Mouse (Mus musculus): ENCODE data around the gene Lrrc75b. TPM values are rescaled to one million over a fixed set of nuclear protein-coding genes. Genes with fewer than 3 reads are reported as not detected.

The Lrrc75b gene
- polyA plus RNA-seq (2015; fragmentation: Nextera tagmentation; extraction: Ambion mirVana): 0.52 and 0.84 TPM in 2 replicates

- no peak within 1 kb of the TSS; the same call in 1 of the 2 replicates for H3K9ac ChIP-seq (replicated peaks; ENCODE audit: low read depth)
- peak; percentile 52 for DNase-seq (ENCODE audit: low spot score)
- H3K4me2 ChIP-seq (replicated peaks; ENCODE audit: low read depth, low read length): peak within 1 kb of the TSS; percentile 81
- no peak within 1 kb of the TSS for H3K27ac ChIP-seq (ENCODE audit: low read length)
- peaks cover 19% of the 10 kb centered on the region for H3K27me3 ChIP-seq (replicated peaks; ENCODE audit: insufficient read depth, low read length)
- peak within 1 kb of the TSS; percentile 47 for H3K4me3 ChIP-seq (ENCODE audit: low read depth, low read length)
- H3K36me3 ChIP-seq (ENCODE audit: insufficient read depth, low read length): no peaks in the 10 kb centered on the region
- ATAC-seq: peak; percentile 56
- H3K4me1 ChIP-seq (ENCODE audit: insufficient read depth, low read depth, low read length): peaks cover 5% of the 10 kb centered on the region; the same call in 1 of the 2 replicates
- WGBS: under 1% methylated on average over 65 of the region's 75 CpGs
- H3K9me3 ChIP-seq (ENCODE audit: low read length): no peaks in the 10 kb centered on the region
- TF ChIP-seq EP300 (IDR thresholded peaks at IDR 0.05) (no peak), CTCF (IDR thresholded peaks at IDR 0.05) (no peak)
Measured at GRCm38 (mm10) chr10:75559676-75560548, at the start of gene Lrrc75b. Lrrc75b (minus strand) TSS chr10:75560330.

- Histone ChIP-seq H3K4me2 (replicated peaks; ENCODE audit: low read depth, low read length) (no peak overlapping the region), H3K27me3 (replicated peaks; ENCODE audit: insufficient read depth, low read length) (no peaks in the 10 kb centered on the region), H3K9ac (replicated peaks; ENCODE audit: low read depth) (no peak overlapping the region), H3K4me3 (ENCODE audit: low read depth, low read length) (no peak overlapping the region), H3K4me1 (ENCODE audit: insufficient read depth, low read depth, low read length) (no peaks in the 10 kb centered on the region), H3K36me3 (ENCODE audit: insufficient read depth, low read length) (no peaks in the 10 kb centered on the region), H3K27ac (ENCODE audit: low read length) (no peak overlapping the region), H3K9me3 (ENCODE audit: low read length) (no peaks in the 10 kb centered on the region)
- TF ChIP-seq CTCF (IDR thresholded peaks at IDR 0.05) (no peak), EP300 (IDR thresholded peaks at IDR 0.05) (no peak)
- no peak for DNase-seq (ENCODE audit: low spot score)
- WGBS: 89% methylated on average over 11 of the region's 11 CpGs
- ATAC-seq: no peak
Measured at GRCm38 (mm10) chr10:75608975-75609374, 48.8 kb upstream of the Lrrc75b start.

GRCm38 (mm10) chr10:75607253-75607652, 47.1 kb upstream of the Lrrc75b start:
- H3K4me1 ChIP-seq (ENCODE audit: insufficient read depth, low read depth, low read length): no peaks in the 10 kb centered on the region
- no peak overlapping the region for H3K4me2 ChIP-seq (replicated peaks; ENCODE audit: low read depth, low read length)
- no peak for ATAC-seq
- WGBS: 82% methylated on average over 4 of the region's 4 CpGs
- H3K9me3 ChIP-seq (ENCODE audit: low read length): no peaks in the 10 kb centered on the region
- no peak for DNase-seq (ENCODE audit: low spot score)
- H3K4me3 ChIP-seq (ENCODE audit: low read depth, low read length): no peak overlapping the region
- H3K27me3 ChIP-seq (replicated peaks; ENCODE audit: insufficient read depth, low read length): no peaks in the 10 kb centered on the region
- no peaks in the 10 kb centered on the region for H3K36me3 ChIP-seq (ENCODE audit: insufficient read depth, low read length)
- no peak overlapping the region for H3K9ac ChIP-seq (replicated peaks; ENCODE audit: low read depth)
- no peak overlapping the region for H3K27ac ChIP-seq (ENCODE audit: low read length)
- TF ChIP-seq EP300 (IDR thresholded peaks at IDR 0.05): no peak
- no peak for TF ChIP-seq CTCF (IDR thresholded peaks at IDR 0.05)

GRCm38 (mm10) chr10:75605162-75605846, 45.2 kb upstream of the Lrrc75b start:
- H3K9ac ChIP-seq (replicated peaks; ENCODE audit: low read depth): no peak overlapping the region
- no peaks in the 10 kb centered on the region for H3K36me3 ChIP-seq (ENCODE audit: insufficient read depth, low read length)
- no peak overlapping the region for H3K4me2 ChIP-seq (replicated peaks; ENCODE audit: low read depth, low read length)
- ATAC-seq (peak; percentile 78), DNase-seq (ENCODE audit: low spot score) (peak; percentile 52)
- 28% methylated on average over 11 of the region's 11 CpGs for WGBS
- no peak overlapping the region for H3K4me3 ChIP-seq (ENCODE audit: low read depth, low read length)
- no peaks in the 10 kb centered on the region for H3K4me1 ChIP-seq (ENCODE audit: insufficient read depth, low read depth, low read length)
- H3K27me3 ChIP-seq (replicated peaks; ENCODE audit: insufficient read depth, low read length): no peaks in the 10 kb centered on the region
- TF ChIP-seq EP300 (IDR thresholded peaks at IDR 0.05) (no peak), CTCF (IDR thresholded peaks at IDR 0.05) (peak; percentile 50)
- H3K9me3 ChIP-seq (ENCODE audit: low read length): no peaks in the 10 kb centered on the region
- no peak overlapping the region for H3K27ac ChIP-seq (ENCODE audit: low read length)

GRCm38 (mm10) chr10:75600189-75600730, 40.1 kb upstream of the Lrrc75b start:
- Histone ChIP-seq H3K36me3 (ENCODE audit: insufficient read depth, low read length) (no peaks in the 10 kb centered on the region), H3K27ac (ENCODE audit: low read length) (no peak overlapping the region), H3K9me3 (ENCODE audit: low read length) (no peaks in the 10 kb centered on the region), H3K27me3 (replicated peaks; ENCODE audit: insufficient read depth, low read length) (no peaks in the 10 kb centered on the region), H3K9ac (replicated peaks; ENCODE audit: low read depth) (no peak overlapping the region), H3K4me2 (replicated peaks; ENCODE audit: low read depth, low read length) (no peak overlapping the region), H3K4me3 (ENCODE audit: low read depth, low read length) (no peak overlapping the region), H3K4me1 (ENCODE audit: insufficient read depth, low read depth, low read length) (no peaks in the 10 kb centered on the region)
- 86% methylated on average over 7 of the region's 7 CpGs for WGBS
- ATAC-seq (no peak), DNase-seq (ENCODE audit: low spot score) (no peak)
- TF ChIP-seq CTCF (IDR thresholded peaks at IDR 0.05): no peak
- TF ChIP-seq EP300 (IDR thresholded peaks at IDR 0.05): no peak

GRCm38 (mm10) chr10:75595981-75596380, 35.9 kb upstream of the Lrrc75b start:
- H3K4me1 ChIP-seq (ENCODE audit: insufficient read depth, low read depth, low read length): peaks cover 12% of the 10 kb centered on the region
- no peak overlapping the region for H3K4me2 ChIP-seq (replicated peaks; ENCODE audit: low read depth, low read length)
- no peak overlapping the region for H3K4me3 ChIP-seq (ENCODE audit: low read depth, low read length)
- H3K36me3 ChIP-seq (ENCODE audit: insufficient read depth, low read length): no peaks in the 10 kb centered on the region
- no peak overlapping the region for H3K9ac ChIP-seq (replicated peaks; ENCODE audit: low read depth)
- DNase-seq (ENCODE audit: low spot score) (peak; percentile 49), ATAC-seq (no peak)
- no peak for TF ChIP-seq CTCF (IDR thresholded peaks at IDR 0.05)
- no peak for TF ChIP-seq EP300 (IDR thresholded peaks at IDR 0.05)
- no peaks in the 10 kb centered on the region for H3K9me3 ChIP-seq (ENCODE audit: low read length)
- 56% methylated on average over 8 of the region's 8 CpGs for WGBS
- no peaks in the 10 kb centered on the region for H3K27me3 ChIP-seq (replicated peaks; ENCODE audit: insufficient read depth, low read length)
- no peak overlapping the region for H3K27ac ChIP-seq (ENCODE audit: low read length)

Measured in lung, postnatal 0 days (tissue).